Mouse (Mus musculus) left cerebral cortex, adult 8-10 months (tissue): ENCODE data around the gene Zfp36l1. TPM values are rescaled to one million over a fixed set of nuclear protein-coding genes. Genes with fewer than 3 reads are reported as not detected.
"Not testable (repeated sequence)": the region's sequence is repeated elsewhere in the genome, so short reads cannot be mapped to it uniquely, and the experiment has no call there.

Experiments used
- DNase-seq, 2 experiments: peaks; one replicate each; pipeline ENCODE4 v3.0.0; 2022; ENCODE audit warnings: low spot score in 2 of 2
- total RNA-seq, 4 experiments: library from RNA; stranded (reverse); gene quantifications; 2 replicates each; pipeline ENCODE4 v1.2.4; 2022

Zfp36l1 gene
- total RNA-seq, 4 experiments from 2014 or later = 26.7 to 46.5 (median 33.3) TPM

DNA sequence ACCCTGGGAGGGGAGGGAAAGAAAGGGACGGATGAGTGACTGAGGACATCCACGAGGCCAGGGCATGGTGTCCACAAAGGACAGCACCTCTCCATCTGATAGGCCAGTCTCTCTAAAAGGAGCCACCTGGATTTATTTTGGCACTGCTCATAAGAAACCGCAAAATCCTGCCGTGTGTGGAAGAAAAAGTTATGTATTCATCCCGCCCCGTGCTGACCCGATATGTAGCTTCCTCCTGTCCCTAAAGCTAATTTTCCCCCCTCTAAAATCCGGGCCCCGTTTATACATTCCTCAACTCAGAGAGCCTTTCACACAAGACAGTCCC lies 2.3 kb downstream of the Zfp36l1 start:
- no peak for DNase-seq

GRCm38 (mm10) chr12:80109753-80110545 lies 2.9 kb downstream of the Zfp36l1 start:
- DNase-seq = no peak

DNA sequence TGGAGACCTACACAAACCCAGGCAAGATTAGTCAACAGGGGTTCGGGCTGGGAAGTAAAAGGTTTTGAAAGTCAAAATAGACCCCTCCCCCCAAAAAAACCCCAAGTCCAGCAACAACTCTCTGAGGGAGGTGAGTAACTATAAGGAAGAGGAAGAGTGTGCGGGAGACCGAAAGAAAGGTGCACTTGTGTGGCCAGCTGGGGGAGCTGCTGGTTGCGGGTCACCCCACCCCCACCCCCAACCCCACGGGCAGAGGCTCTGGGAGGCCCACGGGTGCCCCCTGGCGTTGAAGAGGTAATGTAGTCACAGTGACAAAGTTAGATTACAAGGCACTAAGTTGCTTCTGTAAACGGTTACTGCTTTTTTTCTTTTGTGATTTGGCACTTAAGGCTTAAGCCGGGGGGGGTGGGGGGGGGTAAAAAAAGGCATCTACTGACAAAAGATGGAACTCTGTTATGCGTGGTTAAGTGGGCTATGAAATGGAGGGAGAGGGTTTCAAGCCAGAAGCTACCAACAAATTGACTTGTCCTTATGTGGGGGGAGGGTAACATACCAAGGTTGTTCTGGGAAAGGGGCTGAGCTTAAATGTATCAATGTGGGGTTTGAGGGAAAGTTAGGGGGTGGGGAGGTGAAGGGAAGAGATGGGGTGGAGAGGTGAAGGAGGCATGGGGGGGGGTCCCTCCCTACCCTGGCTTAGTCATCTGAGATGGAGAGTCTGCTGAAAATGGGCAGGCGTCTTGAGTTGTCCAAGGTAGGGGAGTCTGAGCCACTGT lies 3.7 kb downstream of the Zfp36l1 start:
- not testable (repeated sequence) for DNase-seq

GRCm38 (mm10) chr12:80106896-80107667 lies 5.7 kb downstream of the Zfp36l1 start:
- DNase-seq = no peak

DNA sequence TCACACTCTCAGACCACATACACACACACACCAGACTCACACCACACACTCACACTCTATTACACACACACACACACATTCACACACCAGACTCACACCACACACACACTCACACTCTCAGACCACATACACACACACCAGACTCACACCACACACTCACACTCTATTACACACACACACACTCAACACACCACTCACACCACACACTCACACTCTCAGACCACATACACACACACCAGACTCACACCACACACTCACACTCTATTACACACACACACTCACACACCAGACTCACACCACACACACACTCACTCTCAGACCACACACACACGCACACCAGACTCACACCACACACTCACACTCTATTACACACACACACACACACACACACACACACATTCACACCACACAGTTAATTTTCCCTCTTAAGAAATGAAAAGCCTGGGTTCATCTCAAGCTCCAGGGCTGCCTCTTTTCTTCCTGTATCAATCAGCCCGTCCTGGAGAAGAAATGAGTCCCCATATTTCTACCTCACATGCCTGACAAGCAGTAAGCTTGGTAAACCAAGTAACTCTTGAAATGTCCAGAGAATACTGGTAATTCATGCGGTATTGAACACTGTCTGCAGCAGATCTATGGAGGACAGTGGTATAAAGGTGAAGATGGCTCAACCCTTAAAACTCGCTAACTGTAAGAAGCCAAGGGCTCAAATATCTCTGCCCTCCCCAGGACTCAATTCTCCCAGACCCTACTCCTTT lies 6.5 kb downstream of the Zfp36l1 start:
- DNase-seq = no peak

DNA sequence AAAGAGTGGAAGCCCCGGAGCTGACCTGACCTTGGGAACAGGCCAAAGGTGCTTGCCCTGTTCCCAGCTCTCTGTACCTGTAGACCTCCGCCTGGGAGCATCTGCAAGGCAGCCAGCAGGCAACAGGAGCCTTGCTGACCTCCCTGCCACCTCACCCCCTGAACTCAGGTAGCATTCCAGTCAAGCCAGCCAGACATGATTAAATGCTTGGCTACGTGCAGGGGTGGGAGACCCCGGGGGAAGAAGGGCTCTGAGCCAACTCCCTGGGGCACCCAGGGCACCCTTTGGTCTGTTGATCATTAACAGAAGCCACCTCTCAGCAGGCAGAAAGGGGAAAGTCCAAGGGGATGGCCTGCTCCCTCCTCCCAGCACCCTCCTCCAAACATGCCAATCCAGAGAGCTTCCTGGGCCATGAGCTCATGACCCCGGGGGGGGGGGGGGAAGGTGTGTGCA lies 9.3 kb downstream of the Zfp36l1 start:
- DNase-seq = no peak

GRCm38 (mm10) chr12:80103089-80103488 lies 9.7 kb downstream of the Zfp36l1 start:
- no peak for DNase-seq

GRCm38 (mm10) chr12:80098825-80099224 lies 14.0 kb downstream of the Zfp36l1 start:
- no peak for DNase-seq

GRCm38 (mm10) chr12:80096734-80097133 lies 16.1 kb downstream of the Zfp36l1 start:
- DNase-seq = no peak

DNA sequence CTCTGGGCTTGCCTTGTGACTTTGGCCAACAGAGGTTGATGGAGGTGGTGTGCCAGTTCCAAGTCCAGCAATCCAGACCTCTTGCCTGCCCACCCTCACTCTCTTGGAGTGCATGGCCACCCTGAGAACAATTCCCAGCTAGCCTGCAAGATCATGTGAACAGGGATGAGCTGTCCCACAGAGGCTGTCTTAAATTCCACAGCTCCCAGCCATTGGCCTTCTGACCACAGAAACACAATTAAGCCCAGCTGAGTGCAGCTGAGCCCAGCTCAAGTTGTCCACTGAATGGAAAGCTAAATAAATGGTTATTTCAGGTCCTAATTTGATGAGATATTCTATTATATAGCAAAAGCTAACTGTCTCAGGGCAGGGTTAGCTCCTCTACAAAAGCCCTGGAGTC lies 20.0 kb downstream of the Zfp36l1 start:
- DNase-seq = no peak

DNA sequence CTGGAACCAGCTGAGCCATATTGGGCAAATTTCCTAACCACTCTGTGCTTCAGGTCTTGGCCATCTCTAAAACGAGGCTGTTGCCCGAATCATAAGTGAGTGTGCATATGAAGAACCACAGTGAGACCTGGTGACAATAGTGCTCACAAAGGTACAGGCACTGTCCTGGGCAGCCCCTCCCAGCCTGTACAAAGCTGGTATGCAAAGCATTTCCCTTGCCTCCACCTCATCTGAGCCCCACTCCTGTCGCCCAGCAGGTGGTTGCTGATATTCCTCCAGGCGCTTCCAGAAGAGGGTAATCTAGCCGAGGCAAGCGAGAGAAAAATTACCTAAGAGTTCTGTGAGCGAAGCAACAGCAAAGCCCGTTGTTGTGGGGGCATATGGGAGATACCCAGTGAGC lies 21.7 kb downstream of the Zfp36l1 start:
- no peak for DNase-seq

- no peak for DNase-seq
Observed at GRCm38 (mm10) chr12:80090529-80090928, 22.3 kb downstream of the Zfp36l1 start.

GRCm38 (mm10) chr12:80088143-80088542 lies 24.7 kb downstream of the Zfp36l1 start:
- no peak for DNase-seq

DNA sequence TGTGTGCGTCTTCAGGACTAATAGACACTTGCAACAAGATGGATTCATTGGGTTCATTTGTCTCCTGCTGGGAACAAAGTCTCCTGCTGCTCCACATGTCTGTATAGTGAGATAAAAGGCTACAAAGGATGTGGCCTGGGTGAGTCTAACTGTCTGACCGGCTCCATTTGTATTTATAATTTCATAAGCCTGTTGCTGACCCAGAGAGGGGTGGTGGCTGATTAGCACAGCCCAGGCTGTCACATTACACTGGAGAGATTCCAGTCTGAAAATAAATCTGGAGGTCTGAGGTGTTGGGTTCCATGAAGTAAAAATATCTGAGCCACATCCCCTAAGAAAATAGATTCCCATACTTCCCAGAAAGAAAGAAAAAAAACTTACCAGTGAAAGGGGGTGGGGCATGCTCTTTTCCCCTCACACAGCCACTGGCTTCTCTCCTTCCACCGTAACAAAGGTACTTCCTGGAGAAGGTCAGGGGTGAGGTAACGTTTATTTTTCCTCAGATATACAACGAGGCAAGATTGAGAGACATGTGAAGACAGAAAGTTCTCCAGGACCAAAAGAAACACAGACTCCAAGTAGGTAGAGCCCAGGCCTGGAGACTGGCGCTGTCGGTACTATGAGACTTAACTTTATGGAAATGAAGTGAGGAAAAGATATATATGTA lies 28.2 kb downstream of the Zfp36l1 start:
- no peak for DNase-seq

GRCm38 (mm10) chr12:80083937-80084336 lies 28.9 kb downstream of the Zfp36l1 start:
- DNase-seq = no peak

- DNase-seq = no peak
Observed at GRCm38 (mm10) chr12:80083133-80083821, 29.5 kb downstream of the Zfp36l1 start.

DNA sequence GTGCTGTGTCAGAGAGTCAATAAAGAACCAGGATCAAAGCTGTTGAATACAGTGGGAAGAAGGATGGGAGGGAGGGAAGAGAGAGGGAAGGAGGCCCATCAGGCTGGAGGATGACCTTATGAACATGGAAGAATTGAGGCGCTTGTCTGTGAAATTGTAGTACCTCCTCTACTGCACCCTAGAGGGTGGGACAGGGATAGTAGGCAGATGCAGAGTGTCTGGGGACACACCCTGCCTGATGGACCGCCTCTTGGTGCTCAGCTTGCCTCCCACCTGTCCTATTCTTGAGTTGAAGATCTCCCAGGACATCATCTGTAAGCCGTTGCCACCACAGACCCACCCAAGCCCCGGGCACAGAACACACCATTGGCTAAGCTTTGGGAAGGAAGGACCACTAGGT lies 30.1 kb downstream of the Zfp36l1 start:
- no peak for DNase-seq

DNA sequence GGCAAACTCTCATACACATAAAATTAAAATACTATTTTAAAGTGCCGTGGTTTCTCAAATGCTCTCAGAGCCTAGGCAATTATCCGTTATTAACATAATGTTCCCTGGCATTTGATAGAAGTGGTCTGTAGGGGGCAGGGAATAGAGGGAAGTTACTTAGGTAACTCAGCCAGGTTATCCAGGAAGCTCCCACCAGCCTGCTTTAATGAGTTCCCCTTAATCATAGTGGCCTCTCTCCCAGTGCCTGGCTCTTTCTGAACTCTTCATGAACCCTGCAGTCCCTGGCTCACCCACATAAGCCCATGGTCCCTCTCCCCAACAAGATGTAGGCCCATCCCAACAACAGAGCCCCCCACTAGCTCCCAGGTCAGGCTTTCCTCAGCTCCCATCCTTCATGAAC lies 31.4 kb downstream of the Zfp36l1 start:
- DNase-seq = no peak

GRCm38 (mm10) chr12:80079937-80080336 lies 32.9 kb downstream of the Zfp36l1 start:
- DNase-seq = no peak

GRCm38 (mm10) chr12:80074331-80074730 lies 38.5 kb downstream of the Zfp36l1 start:
- DNase-seq = no peak
